ENCODE assay signal across 18 mouse cellular contexts in genomic region chr8:3273799-3274198, GRCm38 (mm10).
"Had no signal": no experiment of that assay in that cellular context is flagged by ENCODE, and none has a peak within 500 bp of the region (broad histone marks: within the 10 kb centered on the region; RNA-seq: fewer than 3 reads in every experiment).

No protein-coding gene starts in this region.

- ATAC-seq: liver, postnatal 0 days; lung, postnatal 0 days; midbrain, embryonic 13.5 days; midbrain, embryonic 15.5 days had no signal

- H3K4me3 ChIP-seq: lung, embryonic 15.5 days; megakaryocyte, embryonic 14.5 days; midbrain, embryonic 13.5 days; midbrain, embryonic 15.5 days; neural tube, embryonic 12.5 days; stomach, embryonic 15.5 days had no signal

- H3K9me3 ChIP-seq: lung, embryonic 15.5 days; megakaryocyte, embryonic 14.5 days; midbrain, embryonic 13.5 days; midbrain, embryonic 15.5 days; neural tube, embryonic 12.5 days; stomach, embryonic 15.5 days had no signal

- H3K4me2 ChIP-seq: lung, embryonic 15.5 days; midbrain, embryonic 11.5 days; midbrain, embryonic 13.5 days; midbrain, embryonic 15.5 days; neural tube, embryonic 12.5 days; stomach, embryonic 15.5 days had no signal

- H3K27me3 ChIP-seq: lung, embryonic 15.5 days; megakaryocyte, embryonic 14.5 days; midbrain, embryonic 13.5 days; midbrain, embryonic 15.5 days; neural tube, embryonic 12.5 days; stomach, embryonic 15.5 days had no signal

- DNase-seq: liver, postnatal 0 days; lung, adult 2 months; lung, postnatal 14 days; lung, postnatal 36 days; right cerebral cortex, postnatal 14 days; thymus, adult 2 months; thymus, postnatal 25 days; thymus, postnatal 4 days had no signal

- H3K36me3 ChIP-seq: midbrain, embryonic 15.5 days; stomach, embryonic 15.5 days had no signal

- H3K9ac ChIP-seq: liver, postnatal 0 days; lung, embryonic 15.5 days; midbrain, embryonic 13.5 days; midbrain, embryonic 15.5 days; neural tube, embryonic 12.5 days; stomach, embryonic 15.5 days had no signal

- H3K27ac ChIP-seq: lung, embryonic 15.5 days; macrophage; midbrain, embryonic 13.5 days; midbrain, embryonic 15.5 days; neural tube, embryonic 12.5 days; stomach, embryonic 15.5 days; stomach, postnatal 0 days had no signal
